17 mouse cellular contexts compared by ENCODE assay signal in the genomic region with DNA sequence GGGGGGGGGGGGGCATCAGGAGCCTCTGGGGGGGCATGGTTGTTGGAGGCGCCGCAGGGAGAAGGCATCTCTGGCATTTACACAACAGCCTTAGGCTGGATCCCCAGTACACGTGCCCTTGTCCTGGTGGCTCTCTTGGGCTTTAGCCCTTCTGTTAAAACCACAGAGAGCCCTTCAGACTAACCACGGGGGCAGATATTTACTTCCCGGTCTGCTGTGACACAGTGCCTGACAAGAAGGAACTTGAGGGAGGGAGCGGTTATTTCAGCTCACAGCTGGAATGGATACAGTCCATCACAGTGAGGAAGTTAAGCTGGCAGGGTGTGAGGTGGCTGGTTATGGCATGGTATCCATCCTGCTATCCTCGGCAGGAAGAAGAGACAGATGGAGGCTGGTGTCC.
DNase-seq lines count a peak whose midpoint lies in the region; ATAC-seq and TF ChIP-seq lines count a peak whose summit lies in the region.
"Had no signal": no experiment of that assay in that cellular context is flagged by ENCODE, and none has a peak within 500 bp of the region (broad histone marks: within the 10 kb centered on the region; RNA-seq: fewer than 3 reads in every experiment).

No protein-coding gene starts in this region.

- peak; percentile 82 for DNase-seq in midbrain, embryonic 11.5 days (ENCODE audit: low spot score, missing footprints)
- DNase-seq in lung, postnatal 36 days: peak; percentile 74
- DNase-seq in ovary, postnatal 36 days (ENCODE audit: low spot score): no peak
- no peak for DNase-seq in heart, postnatal 10 days
- DNase-seq: heart, postnatal 36 days; right cerebral cortex, postnatal 14 days had no signal

- H3K27ac ChIP-seq in midbrain, embryonic 11.5 days (ENCODE audit: low read depth, low read length): no peak overlapping the region
- no peak overlapping the region for H3K27ac ChIP-seq in midbrain, embryonic 15.5 days
- no peak overlapping the region for H3K27ac ChIP-seq in intestine, postnatal 0 days (ENCODE audit: low read depth, low read length)
- H3K27ac ChIP-seq: embryonic facial prominence, embryonic 13.5 days; heart, embryonic 10.5 days; kidney, embryonic 15.5 days; layer of hippocampus, adult 2 months; limb, embryonic 13.5 days; liver, embryonic 15.5 days; midbrain, embryonic 12.5 days had no signal

- peaks cover 48% of the 10 kb centered on the region for H3K4me1 ChIP-seq in midbrain, embryonic 11.5 days (ENCODE audit: control insufficient read depth, insufficient read depth, low read length)
- H3K4me1 ChIP-seq in midbrain, embryonic 15.5 days: peaks cover 58% of the 10 kb centered on the region
- peaks cover 3% of the 10 kb centered on the region; the same call in 1 of the 2 replicates for H3K4me1 ChIP-seq in intestine, postnatal 0 days (replicated peaks; ENCODE audit: control insufficient read depth, insufficient read depth, low read length)

- TF ChIP-seq CTCF in intestine, postnatal 0 days (IDR thresholded peaks at IDR 0.05; ENCODE audit: low read depth): no peak

- H3K36me3 ChIP-seq in midbrain, embryonic 11.5 days (ENCODE audit: control insufficient read depth, insufficient read depth, low read length): no peaks in the 10 kb centered on the region
- no peaks in the 10 kb centered on the region for H3K36me3 ChIP-seq in midbrain, embryonic 15.5 days (replicated peaks)
- H3K36me3 ChIP-seq in intestine, postnatal 0 days (ENCODE audit: control insufficient read depth, insufficient read depth): no peaks in the 10 kb centered on the region
- H3K36me3 ChIP-seq: embryonic facial prominence, embryonic 13.5 days; heart, embryonic 10.5 days; kidney, embryonic 15.5 days; limb, embryonic 13.5 days; liver, embryonic 15.5 days; midbrain, embryonic 12.5 days had no signal

- H3K4me2 ChIP-seq in midbrain, embryonic 11.5 days: no peak overlapping the region
- H3K4me2 ChIP-seq in midbrain, embryonic 15.5 days: no peak overlapping the region
- H3K4me2 ChIP-seq in intestine, postnatal 0 days (replicated peaks; ENCODE audit: low read depth): no peak overlapping the region
- H3K4me2 ChIP-seq: embryonic facial prominence, embryonic 13.5 days; kidney, embryonic 15.5 days; limb, embryonic 13.5 days; liver, embryonic 15.5 days; midbrain, embryonic 12.5 days had no signal

- no peak overlapping the region for H3K4me3 ChIP-seq in midbrain, embryonic 11.5 days (ENCODE audit: low read depth, low read length)
- H3K4me3 ChIP-seq in midbrain, embryonic 15.5 days: no peak overlapping the region
- H3K4me3 ChIP-seq in intestine, postnatal 0 days (ENCODE audit: low read depth, low read length): no peak overlapping the region
- H3K4me3 ChIP-seq: embryonic facial prominence, embryonic 13.5 days; heart, embryonic 10.5 days; kidney, embryonic 15.5 days; layer of hippocampus, adult 2 months; limb, embryonic 13.5 days; liver, embryonic 15.5 days; midbrain, embryonic 12.5 days had no signal

- no peak overlapping the region for H3K9ac ChIP-seq in midbrain, embryonic 11.5 days (ENCODE audit: low read length)
- H3K9ac ChIP-seq in midbrain, embryonic 15.5 days: no peak overlapping the region
- no peak overlapping the region for H3K9ac ChIP-seq in intestine, postnatal 0 days (ENCODE audit: low read depth, low read length)
- H3K9ac ChIP-seq: embryonic facial prominence, embryonic 13.5 days; kidney, embryonic 15.5 days; limb, embryonic 13.5 days; liver, embryonic 15.5 days; midbrain, embryonic 12.5 days had no signal

- intact Hi-C loops in heart, postnatal 10 days (cut with DNase I): no loop called here

- peaks cover 22% of the 10 kb centered on the region for H3K27me3 ChIP-seq in midbrain, embryonic 11.5 days (ENCODE audit: control insufficient read depth, insufficient read depth, low read length)
- no peaks in the 10 kb centered on the region for H3K27me3 ChIP-seq in midbrain, embryonic 15.5 days (replicated peaks)
- H3K27me3 ChIP-seq in intestine, postnatal 0 days (replicated peaks; ENCODE audit: control insufficient read depth, insufficient read depth, low read length): peaks cover 46% of the 10 kb centered on the region
- H3K27me3 ChIP-seq: Patski had no signal

- H3K9me3 ChIP-seq in midbrain, embryonic 11.5 days (ENCODE audit: control insufficient read depth, low read length): no peaks in the 10 kb centered on the region
- no peaks in the 10 kb centered on the region for H3K9me3 ChIP-seq in midbrain, embryonic 15.5 days
- H3K9me3 ChIP-seq in intestine, postnatal 0 days (ENCODE audit: control insufficient read depth): no peaks in the 10 kb centered on the region
- H3K9me3 ChIP-seq: embryonic facial prominence, embryonic 13.5 days; heart, embryonic 10.5 days; limb, embryonic 13.5 days; liver, embryonic 15.5 days; midbrain, embryonic 12.5 days had no signal

- WGBS in midbrain, embryonic 11.5 days: 35% methylated on average over 7 of the region's 7 CpGs
- WGBS in midbrain, embryonic 15.5 days: 36% methylated on average over 7 of the region's 7 CpGs
- 33% methylated on average over 7 of the region's 7 CpGs for WGBS in intestine, postnatal 0 days

- no peak for ATAC-seq in midbrain, embryonic 11.5 days (ENCODE audit: low FRiP score)
- no peak for ATAC-seq in midbrain, embryonic 15.5 days (replicated peaks)
- peak; percentile 79 to 84 for ATAC-seq in hematopoietic stem cell, adult 5-6 weeks (replicated peaks in 1 of 2; ENCODE audit: insufficient read depth in 1 of 2, low FRiP score in 2 of 2, low TSS enrichment in 1 of 2, low read depth in 1 of 2, poor library complexity in 2 of 2, severe bottlenecking in 2 of 2)
- no peak for ATAC-seq in intestine, postnatal 0 days
- ATAC-seq: Patski had no signal

Comparison
In these comparisons a context has a peak if more than half of its experiments do, and no peak if none do; other contexts are left out.
1. ATAC-seq: peak in hematopoietic stem cell, adult 5-6 weeks (2 of 2); none in midbrain, embryonic 11.5 days (single experiment), midbrain, embryonic 15.5 days (single experiment) and intestine, postnatal 0 days (single experiment).
2. DNase-seq: peak in midbrain, embryonic 11.5 days (single experiment) and lung, postnatal 36 days (single experiment); none in ovary, postnatal 36 days (single experiment) and heart, postnatal 10 days (0 of 2).